Mouse (Mus musculus): ENCODE measurements around the gene Grpel1. TPM values are rescaled to one million over a fixed set of nuclear protein-coding genes. Genes with fewer than 3 reads are reported as not detected.

Grpel1 gene
- polyA plus RNA-seq, 1 experiment from 2014 or later, result 48.5 TPM

- H3K4me3 ChIP-seq (replicated peaks), result no peak overlapping the region
- no peaks in the 10 kb centered on the region for H3K36me3 ChIP-seq (replicated peaks)
- H3K27me3 ChIP-seq, result peaks cover 7% of the 10 kb centered on the region; the same call in 1 of the 2 replicates
- no peaks in the 10 kb centered on the region for H3K9me3 ChIP-seq
- no peak overlapping the region for H3K9ac ChIP-seq
- no peak overlapping the region for H3K27ac ChIP-seq
- H3K4me2 ChIP-seq, result no peak overlapping the region
- WGBS, result 33% methylated on average over 8 of the region's 8 CpGs
- no peak for ATAC-seq (ENCODE audit: low FRiP score)
- H3K4me1 ChIP-seq, result no peaks in the 10 kb centered on the region
Measured at GRCm38 (mm10) chr5:36445028-36445427, 19.8 kb upstream of the Grpel1 start.

- Histone ChIP-seq H3K4me3 (replicated peaks) (no peak overlapping the region), H3K27ac (no peak overlapping the region), H3K4me2 (no peak overlapping the region), H3K27me3 (peaks cover 7% of the 10 kb centered on the region; the same call in 1 of the 2 replicates), H3K4me1 (no peaks in the 10 kb centered on the region), H3K9me3 (no peaks in the 10 kb centered on the region), H3K36me3 (replicated peaks) (no peaks in the 10 kb centered on the region), H3K9ac (no peak overlapping the region)
- WGBS, result 45% methylated on average over 9 of the region's 9 CpGs
- ATAC-seq (ENCODE audit: low FRiP score), result no peak
Measured at GRCm38 (mm10) chr5:36446166-36446890, 18.5 kb upstream of the Grpel1 start.

- H3K27ac ChIP-seq, result no peak overlapping the region
- H3K4me1 ChIP-seq, result no peaks in the 10 kb centered on the region; the same call in 1 of the 2 replicates
- 96% methylated on average over 12 of the region's 12 CpGs for WGBS
- no peak overlapping the region for H3K9ac ChIP-seq
- H3K9me3 ChIP-seq, result no peaks in the 10 kb centered on the region
- H3K36me3 ChIP-seq (replicated peaks), result no peaks in the 10 kb centered on the region
- H3K4me2 ChIP-seq, result no peak overlapping the region
- peaks cover 9% of the 10 kb centered on the region; the same call in 1 of the 2 replicates for H3K27me3 ChIP-seq
- ATAC-seq (ENCODE audit: low FRiP score), result no peak
- no peak overlapping the region for H3K4me3 ChIP-seq (replicated peaks)
Measured at GRCm38 (mm10) chr5:36447872-36448271, 16.9 kb upstream of the Grpel1 start.

GRCm38 (mm10) chr5:36449710-36450358, 15.0 kb upstream of the Grpel1 start:
- Histone ChIP-seq H3K9me3 (no peaks in the 10 kb centered on the region), H3K9ac (no peak overlapping the region), H3K4me1 (no peaks in the 10 kb centered on the region; the same call in 1 of the 2 replicates), H3K4me3 (replicated peaks) (no peak overlapping the region), H3K4me2 (no peak overlapping the region), H3K27me3 (0 out of 2 replicates have a peak, but pooled peaks cover 7% of the 10 kb centered on the region), H3K36me3 (replicated peaks) (no peaks in the 10 kb centered on the region), H3K27ac (no peak overlapping the region)
- WGBS, result 82% methylated on average over 6 of the region's 6 CpGs
- no peak for ATAC-seq (ENCODE audit: low FRiP score)

- H3K4me1 ChIP-seq, result no peaks in the 10 kb centered on the region; the same call in 1 of the 2 replicates
- no peak overlapping the region for H3K4me2 ChIP-seq
- no peaks in the 10 kb centered on the region for H3K36me3 ChIP-seq (replicated peaks)
- H3K27me3 ChIP-seq, result peaks cover 10% of the 10 kb centered on the region; the same call in 1 of the 2 replicates
- ATAC-seq (ENCODE audit: low FRiP score), result no peak
- no peak overlapping the region for H3K4me3 ChIP-seq (replicated peaks)
- no peak overlapping the region for H3K9ac ChIP-seq
- H3K27ac ChIP-seq, result no peak overlapping the region
- 34% methylated on average over 6 of the region's 10 CpGs for WGBS
- H3K9me3 ChIP-seq, result no peaks in the 10 kb centered on the region
Measured at GRCm38 (mm10) chr5:36451119-36451518, 13.7 kb upstream of the Grpel1 start.

- no peak overlapping the region for H3K4me3 ChIP-seq (replicated peaks)
- no peaks in the 10 kb centered on the region for H3K36me3 ChIP-seq (replicated peaks)
- no peaks in the 10 kb centered on the region for H3K9me3 ChIP-seq
- ATAC-seq (ENCODE audit: low FRiP score), result no peak
- peaks cover 11% of the 10 kb centered on the region; the same call in 1 of the 2 replicates for H3K27me3 ChIP-seq
- H3K27ac ChIP-seq, result no peak overlapping the region
- H3K9ac ChIP-seq, result no peak overlapping the region
- no peak overlapping the region for H3K4me2 ChIP-seq
- no peaks in the 10 kb centered on the region; the same call in 1 of the 2 replicates for H3K4me1 ChIP-seq
- 64% methylated on average over 10 of the region's 10 CpGs for WGBS
Measured at GRCm38 (mm10) chr5:36451872-36452389, 12.9 kb upstream of the Grpel1 start.

- no peak for ATAC-seq (ENCODE audit: low FRiP score)
- H3K4me1 ChIP-seq, result no peaks in the 10 kb centered on the region; the same call in 1 of the 2 replicates
- peaks cover 17% of the 10 kb centered on the region for H3K27me3 ChIP-seq
- no peak overlapping the region for H3K4me2 ChIP-seq
- no peaks in the 10 kb centered on the region for H3K36me3 ChIP-seq (replicated peaks)
- H3K9me3 ChIP-seq, result no peaks in the 10 kb centered on the region
- 86% methylated on average over 6 of the region's 6 CpGs for WGBS
- no peak overlapping the region for H3K27ac ChIP-seq
- no peak overlapping the region for H3K4me3 ChIP-seq (replicated peaks)
- no peak overlapping the region for H3K9ac ChIP-seq
Measured at GRCm38 (mm10) chr5:36452821-36453220, 12.0 kb upstream of the Grpel1 start.

GRCm38 (mm10) chr5:36457706-36458105, 7.1 kb upstream of the Grpel1 start:
- ATAC-seq (ENCODE audit: low FRiP score), result no peak
- H3K4me3 ChIP-seq (replicated peaks), result no peak overlapping the region
- H3K36me3 ChIP-seq (replicated peaks), result no peaks in the 10 kb centered on the region
- H3K4me2 ChIP-seq, result no peak overlapping the region
- no peaks in the 10 kb centered on the region for H3K9me3 ChIP-seq
- no peaks in the 10 kb centered on the region for H3K4me1 ChIP-seq
- H3K9ac ChIP-seq, result no peak overlapping the region
- WGBS, result 87% methylated on average over 4 of the region's 4 CpGs
- H3K27ac ChIP-seq, result no peak overlapping the region
- H3K27me3 ChIP-seq, result peaks cover 43% of the 10 kb centered on the region

GRCm38 (mm10) chr5:36458926-36459325, 5.9 kb upstream of the Grpel1 start:
- Histone ChIP-seq H3K9me3 (no peaks in the 10 kb centered on the region), H3K36me3 (replicated peaks) (no peaks in the 10 kb centered on the region), H3K4me2 (no peak overlapping the region), H3K9ac (no peak overlapping the region), H3K4me3 (replicated peaks) (no peak overlapping the region), H3K27ac (no peak overlapping the region), H3K4me1 (peaks cover 10% of the 10 kb centered on the region), H3K27me3 (peaks cover 43% of the 10 kb centered on the region)
- 24% methylated on average over 4 of the region's 4 CpGs for WGBS
- ATAC-seq (ENCODE audit: low FRiP score), result no peak

GRCm38 (mm10) chr5:36460712-36461111, 4.1 kb upstream of the Grpel1 start:
- Histone ChIP-seq H3K9me3 (no peaks in the 10 kb centered on the region), H3K4me2 (no peak overlapping the region), H3K27ac (no peak overlapping the region), H3K9ac (no peak overlapping the region), H3K27me3 (peaks cover 38% of the 10 kb centered on the region), H3K36me3 (replicated peaks) (no peaks in the 10 kb centered on the region), H3K4me3 (replicated peaks) (no peak overlapping the region), H3K4me1 (peaks cover 20% of the 10 kb centered on the region)
- no peak for ATAC-seq (ENCODE audit: low FRiP score)
- WGBS, result 87% methylated on average over 2 of the region's 2 CpGs

GRCm38 (mm10) chr5:36461231-36461630, 3.6 kb upstream of the Grpel1 start:
- H3K27ac ChIP-seq, result no peak overlapping the region
- no peaks in the 10 kb centered on the region for H3K36me3 ChIP-seq (replicated peaks)
- H3K9ac ChIP-seq, result no peak overlapping the region
- no peaks in the 10 kb centered on the region for H3K9me3 ChIP-seq
- H3K27me3 ChIP-seq, result peaks cover 35% of the 10 kb centered on the region
- H3K4me1 ChIP-seq, result peaks cover 26% of the 10 kb centered on the region
- H3K4me2 ChIP-seq, result no peak overlapping the region
- H3K4me3 ChIP-seq (replicated peaks), result no peak overlapping the region
- ATAC-seq (ENCODE audit: low FRiP score), result no peak
- 81% methylated on average over 2 of the region's 2 CpGs for WGBS

- Histone ChIP-seq H3K36me3 (replicated peaks) (no peaks in the 10 kb centered on the region), H3K27ac (no peak overlapping the region), H3K27me3 (peaks cover 29% of the 10 kb centered on the region), H3K9ac (no peak overlapping the region), H3K9me3 (no peaks in the 10 kb centered on the region), H3K4me2 (no peak overlapping the region), H3K4me1 (peaks cover 29% of the 10 kb centered on the region), H3K4me3 (replicated peaks) (no peak overlapping the region)
- no peak for ATAC-seq (ENCODE audit: low FRiP score)
- WGBS, result 15% methylated on average over 7 of the region's 7 CpGs
Measured at GRCm38 (mm10) chr5:36462810-36463209, 2.0 kb upstream of the Grpel1 start.
